Mouse (Mus musculus) liver, embryonic 12.5 days (tissue): ENCODE data around the gene Ip6k2. TPM values are rescaled to one million over a fixed set of nuclear protein-coding genes. Genes with fewer than 3 reads are reported as not detected.

Experiments
- ATAC-seq: fragments of 200-750 bp; cut with Nextera tagmentation; 2 replicates; pipeline ENCODE4 v1.8.0; 2017; ENCODE audit warnings: moderate number of reproducible peaks, mild to moderate bottlenecking, moderate library complexity
- H3K27ac ChIP-seq: fragments of 300-500 bp; sonication (generic); 2 replicates; pipeline ENCODE4 v1.5.1; 2016; ENCODE audit warnings: mild to moderate bottlenecking
- H3K27me3 ChIP-seq: fragments of 300-500 bp; sonication (generic); replicated peaks from 2 replicates; pipeline ENCODE4 v1.6.1; 2016; ENCODE audit warnings: mild to moderate bottlenecking, moderate library complexity
- H3K36me3 ChIP-seq: fragments of 300-500 bp; sonication (generic); 2 replicates; pipeline ENCODE4 v1.6.1; 2016; ENCODE audit warnings: mild to moderate bottlenecking, moderate library complexity
- H3K4me1 ChIP-seq: fragments of 300-500 bp; sonication (generic); 2 replicates; pipeline ENCODE4 v1.6.1; 2016
- H3K4me2 ChIP-seq: fragments of 300-500 bp; sonication (generic); 2 replicates; pipeline ENCODE4 v1.6.1; 2016; ENCODE audit warnings: mild to moderate bottlenecking, moderate library complexity
- H3K4me3 ChIP-seq: fragments of 300-500 bp; sonication (generic); 2 replicates; pipeline ENCODE4 v1.5.1; 2016; ENCODE audit warnings: mild to moderate bottlenecking, moderate library complexity
- H3K9ac ChIP-seq: fragments of 300-500 bp; sonication (generic); 2 replicates; pipeline ENCODE4 v1.6.1; 2016; ENCODE audit warnings: mild to moderate bottlenecking, moderate library complexity
- H3K9me3 ChIP-seq: fragments of 300-500 bp; sonication (generic); replicated peaks from 2 replicates; pipeline ENCODE4 v1.6.1; 2016; ENCODE audit warnings: mild to moderate bottlenecking, moderate library complexity
- WGBS: fragments of 180-500 bp; shearing (Covaris S2); methylation state at CpG from one replicate; pipeline ENCODE4 v1.1.7; 2016; ENCODE audit not compliant: insufficient replicate concordance; 5-methylcytosine and 5-hydroxymethylcytosine counted together
- microRNA-seq: library from miRNA; unstranded; fragments of <30 nt; microRNA quantifications from one replicate; pipeline ENCODE4, GENCODE M21; 2017
- polyA plus RNA-seq: library from polyadenylated mRNA; unstranded; fragments of >200 nt; fragmentation: Nextera tagmentation; extraction: Ambion mirVana; gene quantifications from 2 replicates; pipeline ENCODE4 v1.2.1, GENCODE M21; 2016

The Ip6k2 gene
- polyA plus RNA-seq, 1 experiment from 2014 or later, result 15.7 TPM

DNA sequence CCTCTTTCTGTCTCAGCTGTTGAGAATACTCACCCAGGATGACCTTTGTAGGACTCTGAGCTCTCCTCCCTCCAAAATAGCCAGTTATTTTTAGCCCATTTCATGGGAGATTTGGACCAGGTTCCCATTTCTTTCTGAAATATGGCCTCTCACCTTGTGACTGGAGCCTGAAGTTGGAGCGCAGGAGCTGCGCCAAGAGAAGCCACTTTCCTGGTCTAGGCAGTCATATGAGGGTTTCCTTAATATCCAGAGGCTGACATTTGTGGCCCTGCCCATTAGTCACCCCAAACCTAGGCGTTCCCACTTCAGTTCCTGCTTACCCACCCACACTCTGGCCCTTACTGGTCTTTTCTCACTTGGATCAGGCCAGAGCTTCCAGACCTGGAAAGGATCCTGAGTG, 69.4 kb downstream of the Ip6k2 start, which contains the start of gene Slc26a6:
TSS of gene Slc26a6 (plus strand) at position 308 of the 400 bp plus-strand sequence.
- Histone ChIP-seq H3K4me2 (peak within 1 kb of the TSS; percentile 94), H3K36me3 (0 out of 2 replicates have a peak, but pooled peaks cover 5% of the 10 kb centered on the region), H3K9ac (peak within 1 kb of the TSS; percentile 81), H3K4me1 (peaks cover 34% of the 10 kb centered on the region), H3K4me3 (peak within 1 kb of the TSS; percentile 69), H3K27ac (peak within 1 kb of the TSS; percentile 80), H3K27me3 (peaks cover 25% of the 10 kb centered on the region), H3K9me3 (no peaks in the 10 kb centered on the region)
- WGBS, result 80% methylated on average over 3 of the region's 3 CpGs
- no peak for ATAC-seq

DNA sequence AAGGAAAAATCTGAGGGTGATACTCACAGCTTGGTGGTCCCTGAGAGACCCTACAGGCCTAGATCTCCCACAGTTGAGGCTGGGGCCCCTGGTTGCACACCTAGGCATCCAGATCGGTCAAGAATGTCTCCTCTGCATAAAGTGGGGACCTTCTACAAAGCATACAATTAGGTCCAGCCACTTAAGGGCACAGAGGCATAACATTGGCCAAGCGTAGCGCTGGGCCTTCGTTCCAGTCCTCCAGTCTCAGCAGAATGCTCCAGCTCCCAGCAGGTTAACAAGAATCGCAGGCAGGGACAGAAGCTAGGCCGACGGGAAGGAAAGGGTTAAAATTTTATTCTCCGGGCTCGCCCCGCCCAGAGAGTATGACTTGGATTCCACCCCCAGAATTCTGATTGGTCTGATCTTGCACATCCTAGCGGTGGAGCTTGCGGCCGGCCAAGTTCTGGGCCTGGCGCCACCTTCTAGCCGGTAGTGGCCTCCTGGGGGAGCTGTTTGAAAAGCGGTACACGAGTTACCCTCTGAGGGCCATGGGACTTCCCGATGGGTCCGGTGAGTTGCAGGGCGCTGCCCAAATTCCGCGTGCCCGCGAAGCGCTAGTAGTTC, 70.1 kb downstream of the Ip6k2 start:
- WGBS, result 3% methylated on average over 25 of the region's 25 CpGs
- peaks cover 34% of the 10 kb centered on the region for H3K4me1 ChIP-seq
- ATAC-seq, result peak; percentile 89

DNA sequence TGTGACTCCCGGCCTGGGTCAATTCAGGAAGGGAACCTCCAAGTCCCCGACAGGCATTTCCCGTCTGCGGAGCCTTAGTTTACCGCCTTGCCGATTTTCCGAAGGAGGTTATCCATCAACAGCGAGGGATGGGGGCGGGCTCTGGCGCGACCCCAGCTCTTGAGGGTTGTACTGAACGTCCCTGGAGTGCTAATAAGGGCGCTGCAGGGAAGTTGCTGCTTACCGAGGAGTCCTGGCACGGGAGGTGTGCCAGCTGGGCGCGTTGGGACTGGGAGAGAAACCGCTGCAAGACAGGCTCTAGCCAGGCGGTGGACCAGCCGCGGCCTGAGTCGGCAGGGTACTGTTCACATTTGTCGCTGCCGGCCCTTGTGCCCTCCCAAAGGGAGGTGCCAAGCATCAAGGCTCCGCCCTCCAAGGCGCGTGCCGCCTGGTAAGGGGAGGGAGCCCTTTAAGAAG, 70.7 kb downstream of the Ip6k2 start:
- peak; percentile 77 for ATAC-seq
- Histone ChIP-seq H3K27ac (peak overlapping the region; percentile 80), H3K4me1 (peaks cover 34% of the 10 kb centered on the region), H3K4me3 (peak overlapping the region; percentile 69), H3K27me3 (peaks cover 13% of the 10 kb centered on the region; the same call in 1 of the 2 replicates), H3K36me3 (0 out of 2 replicates have a peak, but pooled peaks cover 5% of the 10 kb centered on the region), H3K9ac (peak overlapping the region; percentile 81), H3K9me3 (no peaks in the 10 kb centered on the region), H3K4me2 (peak overlapping the region; percentile 94)
- WGBS, result under 1% methylated on average over 28 of the region's 28 CpGs

More for the DNA sequence above, 70.1 kb downstream of the Ip6k2 start:
- Histone ChIP-seq H3K4me2 (peak overlapping the region; percentile 94), H3K4me3 (peak overlapping the region; percentile 69), H3K9me3 (no peaks in the 10 kb centered on the region), H3K36me3 (0 out of 2 replicates have a peak, but pooled peaks cover 5% of the 10 kb centered on the region), H3K27me3 (peaks cover 17% of the 10 kb centered on the region), H3K9ac (peak overlapping the region; percentile 81), H3K27ac (peak overlapping the region; percentile 80)

DNA sequence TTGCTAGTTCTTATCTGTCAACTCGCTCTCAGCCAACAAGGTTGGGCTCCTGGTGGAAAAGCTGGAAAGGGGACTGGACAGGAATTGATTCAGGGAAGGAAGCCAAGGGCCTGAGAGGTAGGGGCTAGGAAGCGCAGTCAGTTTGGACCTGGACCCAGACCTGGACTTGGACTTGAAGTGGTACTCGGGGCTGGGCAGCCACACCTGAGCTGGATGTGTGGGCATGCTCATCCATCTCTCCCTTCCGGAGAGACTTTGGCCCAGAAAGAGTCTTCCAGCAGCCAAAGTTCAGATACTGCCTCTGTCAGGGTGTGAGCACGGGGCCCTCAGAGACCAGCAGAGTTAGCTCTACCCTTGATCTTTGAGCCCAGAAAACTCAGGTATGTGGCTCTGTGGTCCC, 71.7 kb downstream of the Ip6k2 start:
- H3K36me3 ChIP-seq, result 0 out of 2 replicates have a peak, but pooled peaks cover 5% of the 10 kb centered on the region
- H3K4me1 ChIP-seq, result peaks cover 34% of the 10 kb centered on the region
- peaks cover 10% of the 10 kb centered on the region; the same call in 1 of the 2 replicates for H3K27me3 ChIP-seq
- H3K9ac ChIP-seq, result no peak overlapping the region
- H3K4me3 ChIP-seq, result no peak overlapping the region
- H3K4me2 ChIP-seq, result peak overlapping the region; percentile 94
- H3K27ac ChIP-seq, result no peak overlapping the region
- H3K9me3 ChIP-seq, result no peaks in the 10 kb centered on the region
- ATAC-seq, result no peak
- 58% methylated on average over 5 of the region's 5 CpGs for WGBS

Small RNA genes lying within 50 kb of the gene (microRNA-seq; reads per million reads assigned to microRNA genes)
- not detected for gene Gm23156

Other genes starting within 250 kb of the Ip6k2 start
- 173 and 184 TPM in 2 replicates for gene Impdh2, start 223.5 kb upstream of the Ip6k2 start, polyA plus RNA-seq
- gene Ndufaf3, start 216.4 kb upstream of the Ip6k2 start, polyA plus RNA-seq, result 34.8 and 38.9 TPM in 2 replicates
- gene Dalrd3, start 213.9 kb upstream of the Ip6k2 start, polyA plus RNA-seq, result 52.7 and 58.9 TPM in 2 replicates
- 28.3 and 29.3 TPM in 2 replicates for gene Wdr6, start 205.1 kb upstream of the Ip6k2 start, polyA plus RNA-seq
- gene P4htm, start 186.1 kb upstream of the Ip6k2 start, polyA plus RNA-seq, result 1.1 and 1.4 TPM in 2 replicates
- gene Arih2, start 134.4 kb upstream of the Ip6k2 start, polyA plus RNA-seq, result 40.4 and 41.3 TPM in 2 replicates
- 25.2 and 26.7 TPM in 2 replicates for gene Slc25a20, start 121.7 kb upstream of the Ip6k2 start, polyA plus RNA-seq
- 15.5 and 17.5 TPM in 2 replicates for gene Prkar2a, start 94.5 kb upstream of the Ip6k2 start, polyA plus RNA-seq
- gene Nckipsd, start 24.6 kb downstream of the Ip6k2 start, polyA plus RNA-seq, result 5.6 and 9.1 TPM in 2 replicates
- 0.13 and 0.15 TPM in 2 replicates for gene Celsr3, start 42.5 kb downstream of the Ip6k2 start, polyA plus RNA-seq
- 6.9 and 9.0 TPM in 2 replicates for gene Slc26a6, start 69.5 kb downstream of the Ip6k2 start, polyA plus RNA-seq
- gene Tmem89, start 130.8 kb downstream of the Ip6k2 start, polyA plus RNA-seq, result not detected in 2 replicates
- gene Uqcrc1, start 152.8 kb downstream of the Ip6k2 start, polyA plus RNA-seq, result 384 and 405 TPM in 2 replicates
- 0.31 and 0.68 TPM in 2 replicates for gene Col7a1, start 169.8 kb downstream of the Ip6k2 start, polyA plus RNA-seq
- gene Ucn2, start 202.2 kb downstream of the Ip6k2 start, polyA plus RNA-seq, result 0.11 TPM in 1 of 2 replicates, not detected in the other
- 3.4 and 4.4 TPM in 2 replicates for gene Pfkfb4, start 208.0 kb downstream of the Ip6k2 start, polyA plus RNA-seq